Mouse (Mus musculus) right cerebral cortex, postnatal 14 days (tissue): ENCODE results near the gene Ywhag.

Experiments used
- DNase-seq: peaks from one replicate; pipeline ENCODE4 v3.0.0; 2022

Ywhag gene

DNA sequence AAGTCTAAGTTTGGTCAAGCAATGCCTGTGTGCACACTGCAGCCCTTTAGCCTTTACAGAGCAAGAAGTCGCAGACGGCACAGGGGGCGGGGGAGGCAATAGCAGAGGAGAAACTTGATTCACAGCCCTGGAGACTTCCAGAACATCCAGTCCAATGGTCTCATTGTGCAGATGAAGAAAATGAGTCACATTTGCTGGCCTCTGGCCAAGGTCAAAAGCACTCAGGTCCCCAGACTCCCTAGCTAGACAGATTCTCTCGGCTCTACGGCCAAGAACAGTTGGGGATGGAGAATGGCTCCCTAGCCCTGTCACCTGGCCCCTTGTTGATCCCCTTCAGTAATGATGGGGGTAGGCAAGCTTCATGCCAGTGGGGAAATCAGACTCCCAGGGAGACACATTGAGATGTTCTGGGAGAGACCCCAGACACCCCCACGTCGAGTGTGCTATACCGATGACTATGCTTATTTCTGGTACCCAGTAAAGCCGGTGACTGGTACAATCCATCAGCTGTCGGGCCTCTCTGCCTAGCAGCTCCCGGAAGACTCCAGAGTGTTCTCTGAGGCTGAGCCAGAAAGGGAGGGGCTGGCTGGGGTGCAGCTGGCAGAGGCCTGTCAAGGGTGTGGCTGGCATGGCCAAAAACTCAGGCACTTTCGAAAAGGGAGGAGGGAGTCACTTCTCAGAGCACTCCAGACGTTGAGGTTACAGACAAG, 54.8 kb downstream of the Ywhag start:
- DNase-seq, result peak; percentile 30

DNA sequence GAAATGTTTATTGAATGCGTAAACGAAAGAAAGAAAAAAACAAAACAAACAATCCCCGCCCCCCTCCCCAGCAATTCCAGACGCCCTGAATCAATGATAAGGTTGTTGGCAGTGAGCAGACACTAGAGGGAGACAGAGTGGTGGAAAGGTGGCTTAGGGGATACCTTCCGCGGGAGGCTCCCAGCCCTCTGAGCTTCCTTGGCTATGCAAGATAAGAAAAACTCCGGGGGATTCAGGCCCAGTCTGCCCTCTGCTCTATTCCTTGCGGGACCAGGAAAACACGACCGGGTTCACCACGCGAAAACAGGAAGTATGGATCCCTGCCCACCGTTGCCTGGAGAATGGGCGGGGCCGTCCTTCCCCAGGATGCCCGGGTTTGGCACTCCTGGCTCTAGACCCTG, 56.6 kb downstream of the Ywhag start:
- DNase-seq, result peak; percentile 51

GRCm38 (mm10) chr5:135877180-135877579, 57.2 kb downstream of the Ywhag start:
- peak; percentile 71 for DNase-seq

GRCm38 (mm10) chr5:135873753-135874152, 60.7 kb downstream of the Ywhag start:
- DNase-seq, result no peak

DNA sequence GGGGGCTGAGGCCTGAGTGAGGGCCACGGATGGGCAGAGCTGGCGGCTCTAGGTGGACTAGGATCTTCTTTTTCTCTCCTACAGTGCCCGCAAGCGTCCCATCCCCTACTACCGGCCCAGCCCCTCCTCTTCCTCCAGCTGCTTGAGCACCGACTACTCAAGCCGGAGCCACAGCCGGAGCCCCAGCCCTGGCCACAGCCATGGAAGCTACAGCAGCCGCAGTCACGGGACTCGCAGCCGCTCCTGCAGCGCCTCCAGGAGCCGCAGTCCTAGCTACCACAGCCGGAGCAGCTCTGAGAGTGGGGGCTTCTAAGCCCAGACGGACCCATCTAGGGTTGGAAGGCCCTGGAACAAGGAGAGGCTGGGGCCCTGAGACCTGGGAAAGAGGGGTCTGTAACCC, 61.4 kb downstream of the Ywhag start:
- DNase-seq, result no peak

GRCm38 (mm10) chr5:135870505-135870904, 63.9 kb downstream of the Ywhag start:
- DNase-seq, result no peak

GRCm38 (mm10) chr5:135869661-135870423, 64.6 kb downstream of the Ywhag start:
- no peak for DNase-seq

DNA sequence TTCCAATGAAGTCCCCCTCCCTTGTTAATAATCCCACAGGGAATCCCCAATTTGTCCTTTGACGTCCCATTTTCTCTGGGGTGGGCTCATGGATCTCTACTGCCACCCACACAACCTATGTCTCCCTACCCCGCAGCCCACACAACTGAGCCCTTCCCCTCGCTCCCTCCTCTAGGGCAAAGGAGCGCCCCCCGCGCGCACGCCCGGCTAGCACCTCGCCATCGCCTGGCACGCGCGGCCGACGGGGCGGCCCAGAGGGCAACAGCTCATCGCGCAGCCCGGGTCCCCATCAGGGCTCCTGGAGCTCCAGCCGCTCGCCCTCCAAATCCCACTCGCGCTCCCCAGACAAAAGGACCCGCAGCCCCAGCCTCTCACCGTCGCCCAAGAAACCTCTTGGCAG, 65.8 kb downstream of the Ywhag start:
- no peak for DNase-seq

DNA sequence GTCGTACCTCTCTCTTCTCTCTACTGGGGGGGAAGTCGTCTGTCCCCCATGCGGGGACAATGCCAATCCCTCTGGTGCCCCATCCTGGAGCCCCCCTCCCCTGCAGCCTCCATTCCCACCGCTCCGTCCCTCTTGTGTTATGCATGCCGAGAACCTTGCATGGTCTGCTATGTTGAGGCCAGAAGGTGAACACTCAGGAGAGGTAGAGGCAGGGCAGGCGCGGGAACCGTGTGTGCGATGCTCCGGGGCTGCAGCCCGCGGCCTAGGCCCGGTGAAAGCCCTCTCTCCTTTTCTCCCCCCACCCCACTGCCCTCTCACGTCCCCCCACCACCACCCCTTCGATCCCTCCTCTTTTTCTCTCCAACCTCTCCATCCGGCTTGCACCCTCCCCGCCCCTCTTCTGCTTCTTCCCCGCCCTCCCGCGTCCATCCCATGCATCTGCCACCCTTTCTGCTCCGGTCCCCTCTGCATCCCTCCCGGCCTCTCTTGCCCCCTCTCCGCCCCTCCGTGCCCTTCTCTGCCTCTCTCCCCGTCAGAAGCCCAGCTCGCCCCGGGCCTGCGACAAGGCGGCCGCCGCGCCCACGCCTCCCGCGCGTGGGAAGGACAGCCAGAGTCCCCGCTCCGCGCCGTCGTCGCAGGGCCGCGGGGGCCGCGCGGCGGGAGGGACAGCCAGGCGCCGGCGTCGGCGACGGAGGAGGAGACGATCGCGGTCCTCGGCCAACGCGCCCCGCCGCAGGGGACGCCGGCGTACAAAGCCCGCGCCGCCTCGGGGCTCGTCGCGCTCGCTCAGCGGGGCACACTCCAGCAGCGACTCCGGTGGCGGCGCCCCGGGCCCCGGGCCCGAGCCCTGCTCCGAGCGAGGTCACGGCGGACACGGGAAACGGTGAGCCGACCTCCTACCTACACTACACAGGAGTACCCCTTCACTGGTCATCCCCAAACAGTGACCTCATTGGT, 66.5 kb downstream of the Ywhag start:
- peak; percentile 52 for DNase-seq

DNA sequence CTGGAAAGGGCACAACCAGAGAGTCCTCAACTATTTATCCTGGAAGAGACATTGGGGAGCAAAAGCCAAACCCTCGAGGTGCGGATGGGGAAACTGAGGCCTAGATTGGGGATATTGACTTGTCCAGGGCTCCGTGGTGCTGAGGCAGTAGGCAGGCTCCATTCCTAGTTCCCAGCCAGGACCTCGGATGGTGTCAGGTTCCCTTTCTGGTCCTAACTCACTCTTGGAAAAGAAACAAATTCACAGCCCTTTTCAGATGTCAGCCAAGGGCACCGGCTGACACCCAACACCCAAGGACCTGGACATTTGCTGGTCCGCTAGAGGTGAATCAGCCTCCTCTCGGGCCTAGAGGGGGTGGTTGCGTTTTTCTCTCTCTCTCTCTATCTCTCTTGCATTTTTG, 67.8 kb downstream of the Ywhag start:
- DNase-seq, result no peak
